Mouse (Mus musculus): ENCODE measurements around the gene Cux1.

Gene Cux1

DNA sequence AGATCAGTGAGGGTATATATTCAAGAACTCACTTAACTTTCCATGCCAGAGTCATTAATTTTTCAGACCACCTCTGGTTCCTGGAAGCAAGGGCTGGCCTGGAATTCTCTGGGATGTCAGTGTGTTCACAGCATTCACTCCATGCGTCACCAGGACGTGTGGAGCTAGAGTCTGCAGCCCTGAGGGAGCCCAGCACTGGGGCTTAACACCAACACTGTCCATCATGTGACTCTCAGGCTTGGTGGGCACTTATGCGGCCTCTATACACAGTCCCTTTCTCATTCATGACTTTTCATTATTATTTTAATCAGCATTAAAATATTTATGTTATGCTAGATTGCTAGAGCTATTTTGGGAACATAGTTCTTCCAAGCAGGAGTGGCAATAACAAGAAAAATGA lies 191.9 kb downstream of the Cux1 start:
- DNase-seq (ENCODE audit: low spot score), result no peak

DNA sequence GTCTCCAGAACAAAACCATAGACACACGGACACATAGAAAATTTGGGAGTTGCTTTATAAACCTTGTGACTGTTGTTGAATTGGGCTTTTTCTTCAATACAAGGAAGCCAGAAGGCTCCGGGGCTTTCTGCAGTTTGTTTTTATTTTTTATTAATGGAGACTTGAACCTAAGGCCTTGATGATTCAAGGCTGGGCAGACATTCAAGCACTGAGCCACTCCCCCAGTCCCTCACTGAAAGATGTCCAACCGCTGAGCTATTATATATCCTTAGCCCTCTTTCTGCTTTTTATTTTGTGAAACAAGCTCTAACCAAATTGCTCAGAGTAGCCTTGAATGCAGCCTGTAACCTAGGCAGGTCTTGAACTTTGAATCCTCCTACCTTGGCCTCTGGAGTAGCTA lies 195.0 kb downstream of the Cux1 start:
- no peak for DNase-seq (ENCODE audit: low spot score)

DNA sequence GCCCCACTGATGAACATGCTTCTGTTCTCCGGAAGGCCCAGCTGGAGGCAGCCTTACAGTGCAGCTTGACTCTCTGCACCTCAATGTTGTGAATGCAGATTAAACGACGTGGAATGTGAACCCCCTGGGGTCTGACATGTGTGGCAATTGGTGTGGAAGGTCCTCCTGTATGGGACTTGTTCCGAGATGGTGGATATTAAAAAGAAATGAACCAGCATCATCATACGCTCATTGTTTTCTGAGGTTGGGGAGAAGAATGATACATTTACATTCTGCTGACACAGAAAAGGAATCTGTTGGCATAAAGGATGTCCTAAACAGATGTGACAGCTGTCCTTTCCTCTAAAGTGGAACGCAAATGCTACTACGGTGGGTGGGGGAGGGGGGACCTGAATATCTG lies 203.9 kb downstream of the Cux1 start:
- DNase-seq (ENCODE audit: low spot score), result no peak

DNA sequence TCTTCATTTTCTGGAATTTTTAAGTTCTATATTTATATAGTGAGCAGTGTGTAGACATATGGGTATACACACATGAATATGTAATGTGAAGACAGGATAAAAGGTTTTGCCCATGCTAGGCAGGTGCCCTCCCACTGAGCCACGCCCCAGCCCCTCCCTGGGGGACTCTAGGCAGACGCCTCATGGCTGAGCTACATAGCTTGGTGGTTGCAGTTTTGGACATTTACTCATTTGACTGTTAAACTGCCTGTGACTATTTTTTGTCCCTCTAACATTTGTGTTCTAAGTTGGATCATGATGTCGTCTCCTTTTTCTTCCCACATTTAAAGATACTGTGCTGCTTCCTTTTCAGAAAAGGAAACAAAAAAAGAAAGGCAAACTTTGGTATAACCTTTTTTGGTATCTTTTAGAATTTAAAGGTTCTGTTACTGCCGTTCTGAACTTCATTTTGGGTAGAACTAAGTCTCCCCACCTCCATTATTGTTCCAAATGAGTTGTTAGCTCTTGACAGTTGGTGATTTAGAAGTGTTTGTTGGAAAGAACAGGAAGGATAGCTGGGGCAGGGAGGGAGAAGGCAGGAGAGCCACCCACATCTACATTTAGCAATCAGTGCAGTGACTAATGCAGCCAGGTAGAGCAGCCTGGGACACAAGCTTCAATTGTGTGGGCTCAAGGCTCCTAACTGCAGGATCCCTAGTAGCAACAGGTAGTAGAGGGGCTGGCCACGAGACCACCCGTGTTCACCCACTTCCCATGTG lies 204.6 kb downstream of the Cux1 start:
- no peak for DNase-seq (ENCODE audit: low spot score)

DNA sequence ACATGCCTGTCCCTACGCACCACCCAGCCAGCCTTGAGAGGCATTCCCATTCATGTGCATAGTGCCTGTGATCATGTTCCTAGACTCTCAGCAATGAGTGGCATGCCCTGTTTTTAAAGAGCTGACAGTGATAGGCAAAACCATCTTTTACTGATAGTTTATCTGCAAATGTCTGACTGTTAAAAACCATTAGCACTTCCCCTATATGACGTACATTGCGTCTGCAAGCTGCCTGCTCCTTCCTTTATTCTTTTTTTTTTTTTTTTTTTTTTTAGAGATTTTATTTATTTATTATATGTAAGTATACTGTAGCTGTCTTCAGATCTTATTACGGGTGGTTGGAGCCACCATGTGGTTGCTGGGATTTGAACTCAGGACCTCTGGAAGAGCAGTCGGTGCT lies 205.3 kb downstream of the Cux1 start:
- no peak for DNase-seq (ENCODE audit: low spot score)

DNA sequence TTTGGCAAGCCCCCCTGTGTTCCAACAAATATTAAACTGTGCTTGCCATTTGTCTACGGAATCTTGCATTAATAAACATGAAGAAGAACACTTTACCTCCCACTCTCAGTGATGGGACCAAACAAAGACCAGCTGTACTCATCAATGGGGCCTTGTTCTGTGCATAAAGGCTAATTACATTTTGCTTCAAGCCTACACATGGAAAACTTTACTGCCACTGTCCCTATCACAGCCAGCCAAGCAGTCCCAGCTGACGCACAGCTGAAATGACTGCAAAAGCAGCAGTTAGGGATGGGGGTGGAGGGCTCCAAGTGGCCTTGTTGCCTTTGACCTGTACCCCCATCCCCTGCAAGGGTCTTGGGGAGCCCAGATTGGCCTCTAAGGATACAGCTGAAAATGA lies 210.1 kb downstream of the Cux1 start:
- no peak for DNase-seq (ENCODE audit: low spot score)

DNA sequence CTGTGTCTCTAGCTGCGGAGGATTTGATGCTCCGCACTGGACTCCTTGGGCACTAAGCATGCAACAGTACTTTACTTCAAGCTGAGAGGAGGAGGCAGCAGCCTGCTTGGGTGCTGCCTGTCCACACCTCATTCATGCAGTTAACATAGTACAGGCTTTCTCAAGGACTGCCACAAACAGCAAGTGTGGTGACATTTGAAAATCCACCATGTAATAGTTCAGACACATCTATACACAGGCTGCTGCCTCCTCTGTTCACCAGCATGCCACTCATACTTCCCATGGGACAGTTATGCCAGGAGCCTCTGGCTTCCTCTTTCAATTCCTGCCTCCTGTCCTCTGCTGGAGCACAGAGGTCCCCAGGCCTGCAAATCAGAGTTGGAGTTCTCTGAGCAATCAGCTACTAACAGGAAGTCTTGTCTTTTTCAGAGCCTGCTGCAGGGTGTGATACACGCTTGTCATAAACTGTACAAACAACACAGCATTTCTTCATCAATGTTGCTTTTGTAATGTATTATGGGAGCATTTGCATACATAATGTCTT lies 211.6 kb downstream of the Cux1 start:
- no peak for DNase-seq (ENCODE audit: low spot score)

DNA sequence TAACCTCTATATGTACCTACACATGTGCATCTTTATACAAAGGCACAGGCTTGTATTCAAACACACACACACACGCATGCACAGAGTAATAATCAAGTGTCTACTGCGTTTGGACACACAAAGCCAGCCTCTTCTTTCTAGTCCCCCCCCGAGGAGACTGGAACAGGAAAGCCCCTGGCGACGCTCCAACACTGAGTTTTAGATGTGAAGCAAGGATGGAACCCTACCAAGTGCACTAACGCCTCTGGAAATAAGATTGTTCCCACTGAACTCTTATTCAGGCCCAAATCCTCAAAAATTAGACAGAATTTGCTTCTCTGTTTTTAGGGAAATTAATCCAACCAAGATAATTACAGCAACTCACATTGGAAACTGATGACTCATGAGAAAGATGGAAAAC lies 212.6 kb downstream of the Cux1 start:
- no peak for DNase-seq (ENCODE audit: low spot score)

DNA sequence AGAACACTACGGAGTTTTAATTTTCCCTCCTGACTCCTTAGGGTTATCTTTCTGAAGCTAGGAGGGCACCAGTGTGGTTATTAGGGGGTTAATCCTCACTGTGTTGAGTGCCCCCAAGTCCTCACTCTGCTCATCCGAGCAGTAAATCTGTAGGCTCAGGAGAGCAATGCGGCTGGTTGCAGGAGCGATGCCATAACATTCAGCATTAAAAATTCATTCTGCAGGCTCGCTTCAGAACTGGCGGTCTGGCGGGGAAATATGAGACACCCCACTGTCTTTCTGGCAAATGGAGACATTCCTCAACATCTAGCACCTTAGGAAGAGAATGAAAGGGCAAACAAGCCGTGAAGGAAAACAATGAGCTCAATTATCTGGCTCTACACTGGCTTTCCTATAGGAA lies 214.2 kb downstream of the Cux1 start:
- DNase-seq (ENCODE audit: low spot score), result no peak

DNA sequence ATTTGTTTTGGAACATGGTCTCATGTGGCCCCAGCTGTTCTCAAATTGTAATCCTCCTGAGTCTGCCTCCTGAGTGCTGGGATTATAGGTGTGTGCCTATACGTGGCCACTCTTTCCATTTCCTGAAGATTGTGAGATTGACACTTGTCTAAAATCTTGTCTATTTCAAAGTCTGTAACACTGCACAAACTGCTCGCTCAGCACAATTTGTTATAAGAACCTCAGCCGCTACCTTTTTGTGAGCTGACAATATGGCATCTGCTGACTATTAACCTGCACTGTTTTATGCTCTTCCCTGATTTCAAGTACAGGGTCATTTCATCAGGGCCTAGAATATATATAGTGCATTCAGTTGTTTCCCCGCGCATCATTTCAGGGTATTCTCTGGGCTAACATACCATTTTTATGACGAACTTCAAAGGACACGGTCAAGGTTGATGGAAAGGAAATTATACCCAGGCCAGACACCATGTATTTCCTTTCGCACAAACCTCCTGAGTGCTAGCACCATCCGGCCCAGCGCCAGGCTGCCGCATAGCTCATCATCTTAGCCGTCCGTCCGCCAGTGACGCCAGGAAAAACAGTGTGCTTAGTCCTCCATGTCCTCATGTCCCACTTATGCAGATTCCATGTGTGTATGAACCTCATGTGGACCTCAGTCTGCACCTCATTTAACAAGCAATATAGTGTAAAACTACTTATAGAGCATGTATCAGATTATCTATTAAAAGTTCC lies 224.0 kb downstream of the Cux1 start:
- DNase-seq (ENCODE audit: low spot score), result no peak

DNA sequence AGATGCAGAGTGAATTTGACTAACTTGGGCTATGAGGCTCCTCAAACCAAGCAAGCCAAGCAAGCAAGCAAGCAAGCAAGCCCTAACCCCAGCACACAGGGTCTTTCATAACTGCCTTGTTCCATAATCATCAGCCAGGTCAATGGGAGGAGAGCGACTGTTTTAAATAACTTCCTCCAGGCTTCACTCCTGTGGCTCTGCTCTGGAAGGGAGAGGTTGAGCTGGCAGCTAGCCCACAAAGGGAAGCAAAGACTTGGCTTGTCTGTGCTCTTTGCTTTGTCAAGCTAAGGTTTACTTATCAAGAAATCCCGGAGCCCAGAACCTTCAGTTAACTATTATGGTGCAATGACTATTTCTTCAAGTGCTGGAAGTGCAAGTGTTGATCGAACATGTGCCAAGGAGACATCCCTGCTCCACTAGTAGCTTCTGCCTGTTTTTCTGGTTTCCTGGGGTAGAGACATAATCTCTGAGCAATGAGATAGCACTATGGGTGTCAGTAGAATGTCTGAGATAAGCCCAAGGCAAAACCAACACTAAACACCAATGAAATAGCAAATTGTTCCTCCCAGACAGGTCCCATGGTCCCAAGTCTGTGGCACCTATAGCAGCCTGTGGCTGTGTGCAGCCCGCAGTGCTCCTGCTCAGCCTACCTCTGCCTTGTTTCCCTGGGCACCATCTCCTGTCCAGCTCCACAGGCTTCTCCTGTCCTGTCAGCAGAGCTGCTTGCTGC lies 230.3 kb downstream of the Cux1 start:
- no peak for DNase-seq (ENCODE audit: low spot score)

DNA sequence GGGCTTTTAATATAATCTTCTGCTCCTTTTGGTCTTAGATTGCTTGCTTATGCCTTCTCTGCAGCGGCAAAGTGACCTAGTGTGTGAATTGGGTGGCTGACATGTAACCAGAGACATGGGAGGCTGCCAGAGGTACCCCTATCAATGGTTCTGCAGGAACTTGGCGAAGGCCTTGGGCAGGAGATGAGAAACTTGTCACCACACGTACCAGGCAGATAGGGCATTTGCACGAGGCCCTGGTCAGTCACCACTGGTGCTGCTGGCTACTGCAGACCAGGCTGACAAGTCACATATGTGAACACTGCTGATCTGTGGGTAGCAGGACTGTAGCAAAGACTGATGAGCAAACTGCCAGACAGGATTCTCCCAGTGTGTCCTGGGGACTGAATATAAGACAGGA lies 231.6 kb downstream of the Cux1 start:
- DNase-seq (ENCODE audit: low spot score), result no peak

DNA sequence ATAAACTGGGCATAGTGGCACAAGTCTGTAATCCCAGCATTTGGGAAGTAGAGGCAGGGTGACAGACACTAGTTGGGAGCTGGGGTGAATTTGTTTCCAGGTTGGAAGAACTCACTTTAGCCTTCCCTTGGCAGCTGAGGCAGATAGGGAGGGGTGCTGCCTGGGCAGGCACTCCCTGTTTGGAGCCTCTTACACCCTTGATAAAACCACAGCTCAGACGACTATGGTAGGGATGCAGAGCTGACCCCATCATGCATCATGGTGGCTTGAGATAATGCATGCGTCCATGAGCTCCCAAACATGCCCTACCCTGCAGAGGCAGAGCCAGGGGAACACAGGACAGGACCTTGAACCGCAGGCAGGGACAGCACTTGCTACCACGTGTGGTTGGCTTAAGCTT lies 232.5 kb downstream of the Cux1 start:
- no peak for DNase-seq (ENCODE audit: low spot score)

DNA sequence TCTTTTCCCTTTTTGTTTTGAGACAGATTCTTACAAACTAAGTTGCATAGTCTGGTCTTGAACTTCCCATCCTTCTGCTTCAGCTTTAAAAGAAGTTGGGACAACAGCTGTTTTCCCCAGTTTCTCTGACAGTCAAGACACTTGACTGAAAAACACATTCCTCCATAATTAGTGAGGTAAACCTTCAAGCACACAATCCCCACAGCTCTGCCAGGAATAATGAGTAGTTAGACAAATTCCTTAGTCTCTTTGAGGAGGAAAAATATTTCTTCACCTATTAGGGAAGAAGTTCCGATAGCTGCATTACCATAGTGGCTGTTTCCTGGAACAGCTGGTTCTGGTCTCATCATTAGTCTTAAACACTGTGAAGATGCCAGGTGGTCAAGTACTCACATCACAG lies 233.2 kb downstream of the Cux1 start:
- no peak for DNase-seq (ENCODE audit: low spot score)

DNA sequence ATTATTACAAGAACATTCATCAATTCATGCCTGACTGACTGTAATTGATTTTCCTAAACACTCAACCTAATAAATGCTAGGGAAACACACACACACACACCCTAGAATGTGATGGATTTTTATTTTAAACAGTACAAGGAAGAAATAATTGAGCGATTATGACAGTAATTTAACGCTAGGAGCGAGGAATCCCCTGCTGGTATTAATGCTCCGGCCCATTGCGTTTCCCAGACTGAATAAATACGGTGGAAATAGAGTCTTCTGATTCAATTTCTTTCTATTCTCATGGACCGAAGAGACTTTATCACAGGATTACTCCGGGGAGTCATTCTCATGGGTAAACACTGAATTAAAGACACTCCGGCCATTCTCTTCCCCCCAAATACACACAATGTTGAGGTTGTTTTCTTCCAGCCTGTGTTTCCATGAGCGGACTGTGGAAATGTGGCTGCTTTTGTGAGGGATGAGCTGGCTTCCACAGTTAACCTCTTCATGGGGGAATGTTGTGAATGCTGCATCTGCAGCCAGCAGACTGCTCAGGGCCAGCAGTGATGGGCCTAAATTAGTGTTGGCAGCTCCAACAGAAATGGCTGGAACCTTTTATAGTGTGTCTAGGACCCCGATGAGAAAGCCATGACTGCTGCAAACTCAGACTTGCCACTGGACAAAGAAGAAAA lies 234.4 kb downstream of the Cux1 start:
- DNase-seq (ENCODE audit: low spot score), result no peak

DNA sequence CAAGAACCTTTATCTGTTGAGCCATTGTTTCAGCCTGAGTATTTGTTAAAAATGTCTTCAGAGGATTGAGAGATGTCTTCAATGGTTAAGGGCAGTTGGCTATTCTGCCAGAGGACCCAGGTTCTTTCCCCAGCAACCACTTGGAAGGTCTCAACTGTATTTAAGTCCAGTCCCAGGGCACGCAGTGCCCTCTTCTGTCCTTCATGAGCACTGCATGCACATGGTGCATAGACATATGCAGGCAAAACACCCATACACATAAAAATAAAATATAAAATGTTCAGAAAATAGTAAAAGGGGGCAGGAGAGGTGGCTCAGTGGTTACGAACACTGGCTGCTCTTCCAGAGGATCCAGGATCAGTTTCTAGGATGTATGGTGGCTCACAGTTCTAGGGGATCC lies 239.6 kb downstream of the Cux1 start:
- DNase-seq (ENCODE audit: low spot score), result no peak

DNA sequence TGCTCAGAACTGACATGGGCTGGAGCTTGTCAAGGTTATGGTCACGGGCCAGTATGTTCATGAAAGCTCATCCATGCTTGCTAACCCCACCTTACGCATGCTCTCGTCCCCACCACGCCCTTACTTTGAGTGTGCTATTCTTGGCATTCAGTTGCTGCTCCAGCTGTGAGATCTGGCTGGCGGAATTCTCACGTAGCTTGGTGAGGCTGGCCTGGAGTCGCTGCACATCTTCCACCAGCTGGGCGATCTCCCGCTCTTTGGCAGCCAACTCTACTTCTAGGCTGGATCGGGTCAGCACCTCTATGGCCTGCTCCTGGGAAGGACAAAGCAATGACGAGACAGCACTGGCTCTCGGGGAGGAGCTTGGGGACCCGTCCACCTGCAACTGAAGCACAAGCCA lies 240.7 kb downstream of the Cux1 start:
- no peak for DNase-seq (ENCODE audit: low spot score)

DNA sequence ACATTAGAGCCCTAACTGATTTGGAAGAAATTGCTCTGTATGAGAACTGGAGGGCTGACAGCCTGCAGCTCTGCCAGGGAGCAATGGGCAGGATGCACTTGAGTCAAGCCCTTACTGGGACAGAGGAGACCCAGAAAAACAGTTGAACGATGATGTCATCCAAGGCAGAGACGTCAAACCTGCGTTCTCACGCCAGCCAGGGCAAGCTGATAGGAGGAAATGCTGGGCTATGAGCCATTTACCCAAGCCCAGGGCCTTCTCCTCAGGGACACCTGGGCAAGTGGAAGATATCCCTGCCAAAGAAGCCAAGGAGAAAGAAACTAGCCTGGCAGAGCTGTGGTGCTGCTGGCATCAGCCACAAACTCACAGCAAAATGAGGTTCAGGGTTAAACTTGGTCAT lies 242.8 kb downstream of the Cux1 start:
- no peak for DNase-seq (ENCODE audit: low spot score)

DNA sequence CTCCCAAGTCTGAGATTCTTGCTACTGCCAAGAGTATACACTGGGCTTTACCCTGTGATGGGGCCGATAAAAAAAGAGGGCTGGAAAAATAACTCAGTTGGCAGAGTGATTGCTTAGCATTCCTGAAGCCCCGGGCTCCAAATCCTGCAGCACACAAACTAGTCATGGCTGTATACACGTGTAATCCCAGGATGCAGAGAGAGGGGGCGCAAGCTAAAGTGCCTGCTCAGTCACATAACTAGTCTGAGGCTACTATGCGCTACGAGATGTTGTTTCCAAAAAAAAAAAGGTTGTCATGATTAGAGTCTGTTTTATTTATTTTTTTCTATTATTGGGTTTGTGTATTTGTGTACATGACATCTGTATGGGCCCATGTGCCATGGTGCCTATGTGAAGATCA lies 245.9 kb downstream of the Cux1 start:
- no peak for DNase-seq (ENCODE audit: low spot score)

DNA sequence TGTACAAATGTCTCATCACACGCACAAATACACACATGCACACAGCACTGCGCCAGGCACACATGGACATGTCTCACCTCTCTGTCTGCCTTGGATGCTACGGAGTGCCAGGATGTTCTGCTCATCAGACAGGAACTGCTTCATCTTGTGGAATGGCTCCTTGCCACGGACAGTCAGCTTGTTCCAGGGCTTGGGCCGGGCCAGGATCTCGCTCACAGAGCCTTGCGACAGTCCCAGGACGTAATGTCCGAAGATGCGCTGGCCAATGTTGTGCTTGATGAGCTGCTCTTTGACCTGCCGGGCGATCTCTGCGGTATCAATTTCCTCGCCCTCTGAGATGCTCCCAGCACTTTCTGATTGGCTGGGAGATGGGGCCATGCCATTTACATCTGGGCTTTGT lies 254.7 kb downstream of the Cux1 start:
- DNase-seq (ENCODE audit: low spot score), result no peak

DNA sequence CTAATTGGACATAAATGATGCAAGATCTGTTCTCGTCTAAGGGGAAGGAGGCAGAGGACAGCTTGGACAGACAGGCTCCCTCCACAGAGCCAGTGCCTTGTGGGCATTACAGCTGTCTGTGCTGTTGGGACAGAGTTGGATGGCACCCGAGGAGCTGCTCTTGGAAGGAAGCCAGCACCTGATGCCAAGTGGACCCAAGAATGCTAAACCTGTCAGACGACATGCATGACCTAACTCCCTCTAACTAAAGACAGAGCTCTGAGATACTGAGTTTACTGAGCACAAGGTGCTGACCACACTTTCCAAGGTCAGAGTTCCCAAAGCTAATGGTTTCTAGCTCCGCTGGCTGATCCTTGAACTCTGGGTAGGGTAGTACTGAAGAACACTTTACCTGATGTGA lies 255.1 kb downstream of the Cux1 start:
- no peak for DNase-seq (ENCODE audit: low spot score)

DNA sequence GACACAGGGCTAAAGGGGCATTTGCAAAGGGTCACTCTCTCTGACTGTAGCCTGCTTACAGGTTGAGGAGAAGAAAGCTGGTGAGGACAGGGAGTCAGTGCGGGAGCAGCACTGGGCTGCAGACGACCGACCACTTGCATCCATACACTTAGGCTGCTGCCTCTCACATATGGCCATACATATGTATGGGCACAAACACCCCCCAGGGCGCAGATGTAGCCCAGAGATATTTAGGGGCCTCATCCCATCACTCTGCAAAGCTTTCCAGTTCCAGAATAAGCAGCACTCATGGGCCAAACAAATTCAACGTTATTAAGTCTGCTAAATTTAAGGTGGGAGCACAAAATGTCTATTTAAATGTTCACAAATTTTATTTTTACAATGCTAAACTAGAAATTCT lies 261.0 kb downstream of the Cux1 start:
- DNase-seq (ENCODE audit: low spot score), result no peak

All from ovary, postnatal 10 days (tissue).